Mouse (Mus musculus): ENCODE data around the gene Zfp524.

- TF ChIP-seq POLR2A (IDR thresholded peaks at IDR 0.05; ENCODE audit: insufficient read depth, low read depth, low read length) (no peak), EP300 (IDR thresholded peaks at IDR 0.05; ENCODE audit: insufficient read depth, low read depth, low read length) (no peak)
These were observed 43.1 kb upstream of the Zfp524 start, which contains the start of gene Sbk3 for GRCm38 (mm10) chr7:4971068-4971467.

Data from heart, adult 2 months (tissue).